ENCODE assay signal across 29 mouse cellular contexts in the genomic region with DNA sequence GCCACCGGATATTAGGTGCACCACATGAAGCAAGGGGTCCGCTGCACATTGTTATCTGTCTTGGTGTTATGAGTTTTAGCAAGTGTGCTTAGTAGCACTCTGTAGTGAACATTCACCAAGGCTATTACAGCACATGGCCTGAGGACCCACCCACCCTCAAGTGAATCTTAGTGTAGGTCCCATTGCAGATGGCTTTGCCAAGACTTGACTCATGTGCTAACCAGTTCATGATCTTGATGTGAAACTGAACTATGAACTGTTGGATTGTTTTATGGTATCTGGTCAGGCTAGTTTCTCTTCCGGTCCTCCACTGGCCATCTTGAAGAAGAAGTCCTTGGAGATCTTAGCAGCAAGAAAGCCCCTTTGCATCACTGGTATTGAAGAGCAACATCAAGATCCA.
"Had no signal": no experiment of that assay in that cellular context is flagged by ENCODE, and none has a peak within 500 bp of the region (broad histone marks: within the 10 kb centered on the region; RNA-seq: fewer than 3 reads in every experiment).

No protein-coding gene starts in this region.

- H3K9ac ChIP-seq: limb, embryonic 12.5 days; limb, embryonic 15.5 days; liver, embryonic 14.5 days; liver, postnatal 0 days; lung, embryonic 14.5 days; midbrain, embryonic 12.5 days; midbrain, embryonic 15.5 days; neural tube, embryonic 12.5 days; neural tube, embryonic 15.5 days; stomach, embryonic 15.5 days had no signal

- ATAC-seq: liver, postnatal 0 days; lung, postnatal 0 days; midbrain, embryonic 15.5 days had no signal

- H3K4me2 ChIP-seq: limb, embryonic 12.5 days; limb, embryonic 15.5 days; liver, embryonic 11.5 days; lung, embryonic 14.5 days; midbrain, embryonic 12.5 days; midbrain, embryonic 15.5 days; neural tube, embryonic 12.5 days; neural tube, embryonic 15.5 days; stomach, embryonic 15.5 days had no signal

- DNase-seq: kidney, adult 18-20 months; kidney, adult 9 months; kidney, postnatal 14 days; kidney, postnatal 4 days; layer of hippocampus, adult 9-11 months; layer of hippocampus, postnatal 36 days; left cerebral cortex, postnatal 4 days; liver, postnatal 0 days; lung, embryonic 14.5 days; right cerebral cortex, adult 18-20 months; right cerebral cortex, postnatal 14 days; right cerebral cortex, postnatal 4 days; spleen, adult 18-20 months; thymus, adult 2 months; thymus, postnatal 14 days; thymus, postnatal 4 days had no signal

- H3K4me1 ChIP-seq: limb, embryonic 15.5 days; midbrain, embryonic 15.5 days; neural tube, embryonic 12.5 days; neural tube, embryonic 15.5 days; stomach, embryonic 15.5 days had no signal

- H3K9me3 ChIP-seq: limb, embryonic 12.5 days; limb, embryonic 15.5 days; midbrain, embryonic 12.5 days; midbrain, embryonic 15.5 days; neural tube, embryonic 12.5 days; neural tube, embryonic 15.5 days; stomach, embryonic 15.5 days had no signal

- H3K27me3 ChIP-seq: limb, embryonic 12.5 days; limb, embryonic 15.5 days; midbrain, embryonic 12.5 days; midbrain, embryonic 15.5 days; neural tube, embryonic 12.5 days; neural tube, embryonic 15.5 days; stomach, embryonic 15.5 days had no signal

- H3K27ac ChIP-seq: layer of hippocampus, adult 2 months; left cerebral cortex, adult 2 months; limb, embryonic 12.5 days; limb, embryonic 15.5 days; liver, embryonic 14.5 days; macrophage; midbrain, embryonic 12.5 days; midbrain, embryonic 15.5 days; neural tube, embryonic 12.5 days; neural tube, embryonic 15.5 days; stomach, embryonic 15.5 days had no signal

- H3K36me3 ChIP-seq: limb, embryonic 12.5 days; limb, embryonic 15.5 days; midbrain, embryonic 12.5 days; midbrain, embryonic 15.5 days; neural tube, embryonic 12.5 days; neural tube, embryonic 15.5 days; stomach, embryonic 15.5 days had no signal

- H3K4me3 ChIP-seq: layer of hippocampus, adult 2 months; left cerebral cortex, adult 2 months; limb, embryonic 12.5 days; limb, embryonic 15.5 days; midbrain, embryonic 12.5 days; midbrain, embryonic 15.5 days; neural tube, embryonic 12.5 days; neural tube, embryonic 15.5 days; stomach, embryonic 15.5 days had no signal
